Mouse (Mus musculus): Measurements from ENCODE around the gene Lhx6. TPM values are rescaled to one million over a fixed set of nuclear protein-coding genes. Genes with fewer than 3 reads are reported as not detected.

The Lhx6 gene
- polyA plus RNA-seq, 1 experiment, result not detected

- WGBS, result 11% methylated on average over 11 of the region's 11 CpGs
- H3K4me1 ChIP-seq (ENCODE audit: control insufficient read depth, insufficient read depth, low read length), result no peaks in the 10 kb centered on the region
- TF ChIP-seq POLR2A (IDR thresholded peaks at IDR 0.05; ENCODE audit: borderline replicate concordance, control insufficient read depth, low read depth, low read length) (no peak), CTCF (IDR thresholded peaks at IDR 0.05; ENCODE audit: control insufficient read depth, insufficient read depth, low read length) (no peak)
Observed at GRCm38 (mm10) chr2:36035413-36036081, 69.7 kb downstream of the Lhx6 start.

GRCm38 (mm10) chr2:36034898-36035297 lies 70.3 kb downstream of the Lhx6 start:
- no peak overlapping the region for H3K27ac ChIP-seq (ENCODE audit: control insufficient read depth, insufficient read depth, low read depth, low read length, poor library complexity)
- WGBS, result 24% methylated on average over 7 of the region's 7 CpGs
- H3K4me1 ChIP-seq (ENCODE audit: control insufficient read depth, insufficient read depth, low read length), result no peaks in the 10 kb centered on the region
- H3K4me3 ChIP-seq (replicated peaks; ENCODE audit: control insufficient read depth, low read depth, low read length), result no peak overlapping the region
- TF ChIP-seq POLR2A (IDR thresholded peaks at IDR 0.05; ENCODE audit: borderline replicate concordance, control insufficient read depth, low read depth, low read length) (no peak), CTCF (IDR thresholded peaks at IDR 0.05; ENCODE audit: control insufficient read depth, insufficient read depth, low read length) (no peak)

More at GRCm38 (mm10) chr2:36035413-36036081, 69.7 kb downstream of the Lhx6 start:
- H3K27ac ChIP-seq (ENCODE audit: control insufficient read depth, insufficient read depth, low read depth, low read length, poor library complexity), result no peak overlapping the region
- H3K4me3 ChIP-seq (replicated peaks; ENCODE audit: control insufficient read depth, low read depth, low read length), result no peak overlapping the region

- TF ChIP-seq POLR2A (IDR thresholded peaks at IDR 0.05; ENCODE audit: borderline replicate concordance, control insufficient read depth, low read depth, low read length) (no peak), CTCF (IDR thresholded peaks at IDR 0.05; ENCODE audit: control insufficient read depth, insufficient read depth, low read length) (no peak)
- H3K4me1 ChIP-seq (ENCODE audit: control insufficient read depth, insufficient read depth, low read length), result no peaks in the 10 kb centered on the region
- WGBS, result 81% methylated on average over 7 of the region's 7 CpGs
- H3K4me3 ChIP-seq (replicated peaks; ENCODE audit: control insufficient read depth, low read depth, low read length), result no peak overlapping the region
- H3K27ac ChIP-seq (ENCODE audit: control insufficient read depth, insufficient read depth, low read depth, low read length, poor library complexity), result no peak overlapping the region
Observed at GRCm38 (mm10) chr2:36033966-36034365, 71.2 kb downstream of the Lhx6 start.

- TF ChIP-seq POLR2A (IDR thresholded peaks at IDR 0.05; ENCODE audit: borderline replicate concordance, control insufficient read depth, low read depth, low read length) (no peak), CTCF (IDR thresholded peaks at IDR 0.05; ENCODE audit: control insufficient read depth, insufficient read depth, low read length) (no peak)
- no peak overlapping the region for H3K4me3 ChIP-seq (replicated peaks; ENCODE audit: control insufficient read depth, low read depth, low read length)
- no peaks in the 10 kb centered on the region for H3K4me1 ChIP-seq (ENCODE audit: control insufficient read depth, insufficient read depth, low read length)
- H3K27ac ChIP-seq (ENCODE audit: control insufficient read depth, insufficient read depth, low read depth, low read length, poor library complexity), result no peak overlapping the region
- WGBS, result 82% methylated on average over 7 of the region's 7 CpGs
Observed at GRCm38 (mm10) chr2:36032884-36033283, 72.3 kb downstream of the Lhx6 start.

Other genes with a start within 250 kb of the Lhx6 start
- gene Ttll11, start 125.5 kb downstream of the Lhx6 start, polyA plus RNA-seq (2011; ENCODE audit: insufficient read depth, insufficient read length, low replicate concordance, missing spikeins), result 2.6 and 4.1 TPM in 2 replicates
- 37.6 and 42.9 TPM in 2 replicates for gene Ndufa8, start 56.0 kb downstream of the Lhx6 start, polyA plus RNA-seq (2011; ENCODE audit: insufficient read depth, insufficient read length, low replicate concordance, missing spikeins)
- gene Morn5, start 56.0 kb downstream of the Lhx6 start, polyA plus RNA-seq (2011; ENCODE audit: insufficient read depth, insufficient read length, low replicate concordance, missing spikeins), result not detected in 2 replicates
- 4.9 and 6.7 TPM in 2 replicates for gene Mrrf, start 31.0 kb upstream of the Lhx6 start, polyA plus RNA-seq (2011; ENCODE audit: insufficient read depth, insufficient read length, low replicate concordance, missing spikeins)
- gene Rbm18, start 31.4 kb upstream of the Lhx6 start, polyA plus RNA-seq (2011; ENCODE audit: insufficient read depth, insufficient read length, low replicate concordance, missing spikeins), result 6.1 and 12.7 TPM in 2 replicates
- 33.4 and 88.0 TPM in 2 replicates for gene Ptgs1, start 125.0 kb upstream of the Lhx6 start, polyA plus RNA-seq (2011; ENCODE audit: insufficient read depth, insufficient read length, low replicate concordance, missing spikeins)

Data from bone marrow, adult 2 months (tissue).